Mouse (Mus musculus): ENCODE results near the gene Pgghg. TPM values are rescaled to one million over a fixed set of nuclear protein-coding genes. Genes with fewer than 3 reads are reported as not detected.

The Pgghg gene
- polyA plus RNA-seq, 1 experiment from 2014 or later: 6.2 TPM

- Histone ChIP-seq H3K36me3 (replicated peaks) (no peaks in the 10 kb centered on the region), H3K9me3 (no peaks in the 10 kb centered on the region), H3K9ac (no peak overlapping the region), H3K4me1 (no peaks in the 10 kb centered on the region; the same call in 1 of the 2 replicates), H3K4me2 (no peak overlapping the region), H3K27me3 (replicated peaks) (no peaks in the 10 kb centered on the region), H3K4me3 (no peak overlapping the region), H3K27ac (no peak overlapping the region)
- 81% methylated on average over 6 of the region's 6 CpGs for WGBS
- no peak for ATAC-seq (replicated peaks)
These were observed 10.6 kb downstream of the Pgghg start for GRCm38 (mm10) chr7:140951765-140952164.

- no peaks in the 10 kb centered on the region; the same call in 1 of the 2 replicates for H3K4me1 ChIP-seq
- H3K36me3 ChIP-seq (replicated peaks): no peaks in the 10 kb centered on the region
- 88% methylated on average over 7 of the region's 7 CpGs for WGBS
- H3K4me2 ChIP-seq: no peak overlapping the region
- ATAC-seq (replicated peaks): no peak
- H3K27me3 ChIP-seq (replicated peaks): no peaks in the 10 kb centered on the region
- no peak overlapping the region for H3K4me3 ChIP-seq
- H3K9me3 ChIP-seq: no peaks in the 10 kb centered on the region
- H3K9ac ChIP-seq: no peak overlapping the region
- no peak overlapping the region for H3K27ac ChIP-seq
These were observed 11.2 kb downstream of the Pgghg start for GRCm38 (mm10) chr7:140952441-140952840.

GRCm38 (mm10) chr7:140953133-140953532 is 11.9 kb downstream of the Pgghg start:
- no peak overlapping the region for H3K4me3 ChIP-seq
- no peak for ATAC-seq (replicated peaks)
- H3K27ac ChIP-seq: no peak overlapping the region
- no peak overlapping the region for H3K9ac ChIP-seq
- H3K36me3 ChIP-seq (replicated peaks): no peaks in the 10 kb centered on the region
- no peaks in the 10 kb centered on the region; the same call in 1 of the 2 replicates for H3K4me1 ChIP-seq
- WGBS: 81% methylated on average over 11 of the region's 11 CpGs
- H3K9me3 ChIP-seq: no peaks in the 10 kb centered on the region
- no peak overlapping the region for H3K4me2 ChIP-seq
- no peaks in the 10 kb centered on the region for H3K27me3 ChIP-seq (replicated peaks)

- no peak overlapping the region for H3K9ac ChIP-seq
- H3K27me3 ChIP-seq (replicated peaks): no peaks in the 10 kb centered on the region
- no peaks in the 10 kb centered on the region for H3K9me3 ChIP-seq
- no peaks in the 10 kb centered on the region for H3K36me3 ChIP-seq (replicated peaks)
- peak overlapping the region; percentile 31; the same call in 1 of the 2 replicates for H3K4me3 ChIP-seq
- no peak overlapping the region for H3K27ac ChIP-seq
- WGBS: 67% methylated on average over 15 of the region's 15 CpGs
- H3K4me1 ChIP-seq: no peaks in the 10 kb centered on the region; the same call in 1 of the 2 replicates
- ATAC-seq (replicated peaks): no peak
- H3K4me2 ChIP-seq: peak overlapping the region; percentile 48
These were observed 12.9 kb downstream of the Pgghg start for GRCm38 (mm10) chr7:140953800-140954732.

- Histone ChIP-seq H3K36me3 (replicated peaks) (no peaks in the 10 kb centered on the region), H3K4me2 (peak overlapping the region; percentile 48), H3K9ac (no peak overlapping the region), H3K27me3 (replicated peaks) (no peaks in the 10 kb centered on the region), H3K4me1 (peaks cover 5% of the 10 kb centered on the region), H3K4me3 (peak overlapping the region; percentile 31; the same call in 1 of the 2 replicates), H3K27ac (no peak overlapping the region), H3K9me3 (no peaks in the 10 kb centered on the region)
- no peak for ATAC-seq (replicated peaks)
- 10% methylated on average over 9 of the region's 9 CpGs for WGBS
These were observed 13.5 kb downstream of the Pgghg start for GRCm38 (mm10) chr7:140954733-140955071.

GRCm38 (mm10) chr7:140955342-140955741 is 14.2 kb downstream of the Pgghg start:
- Histone ChIP-seq H3K27ac (no peak overlapping the region), H3K4me1 (peaks cover 5% of the 10 kb centered on the region), H3K4me3 (peak overlapping the region; percentile 31), H3K9me3 (no peaks in the 10 kb centered on the region), H3K36me3 (replicated peaks) (no peaks in the 10 kb centered on the region), H3K4me2 (peak overlapping the region; percentile 48), H3K9ac (0 out of 2 replicates have a peak overlapping the region, but pooled peaks have one; percentile 14), H3K27me3 (replicated peaks) (no peaks in the 10 kb centered on the region)
- 9% methylated on average over 17 of the region's 17 CpGs for WGBS
- peak; percentile 50 for ATAC-seq (replicated peaks)

GRCm38 (mm10) chr7:140955758-140956555 is 14.8 kb downstream of the Pgghg start, which contains the start of the genes Gm45717 and Ifitm2:
Gm45717 (minus strand) TSS chr7:140955937.
Ifitm2 (minus strand) TSS chr7:140955987.
- H3K4me2 ChIP-seq: peak within 1 kb of the TSS; percentile 48
- 26% methylated on average over 11 of the region's 11 CpGs for WGBS
- no peak within 1 kb of the TSS for H3K27ac ChIP-seq
- H3K27me3 ChIP-seq (replicated peaks): no peaks in the 10 kb centered on the region
- peak within 1 kb of the TSS; percentile 31 for H3K4me3 ChIP-seq
- ATAC-seq (replicated peaks): peak; percentile 62; the same call in 1 of the 2 replicates
- no peaks in the 10 kb centered on the region for H3K9me3 ChIP-seq
- H3K9ac ChIP-seq: 0 out of 2 replicates have a peak within 1 kb of the TSS, but pooled peaks have one; percentile 14
- no peaks in the 10 kb centered on the region for H3K36me3 ChIP-seq (replicated peaks)
- H3K4me1 ChIP-seq: peaks cover 5% of the 10 kb centered on the region

GRCm38 (mm10) chr7:140956556-140956869 is 15.3 kb downstream of the Pgghg start:
- Histone ChIP-seq H3K27me3 (replicated peaks) (no peaks in the 10 kb centered on the region), H3K27ac (no peak overlapping the region), H3K36me3 (replicated peaks) (no peaks in the 10 kb centered on the region), H3K4me3 (no peak overlapping the region), H3K4me2 (no peak overlapping the region), H3K4me1 (peaks cover 5% of the 10 kb centered on the region), H3K9ac (no peak overlapping the region), H3K9me3 (no peaks in the 10 kb centered on the region)
- WGBS: 61% methylated on average over 6 of the region's 6 CpGs
- no peak for ATAC-seq (replicated peaks)

- WGBS: 5% methylated on average over 9 of the region's 9 CpGs
- H3K9ac ChIP-seq: no peak overlapping the region
- H3K27ac ChIP-seq: no peak overlapping the region
- no peaks in the 10 kb centered on the region for H3K36me3 ChIP-seq (replicated peaks)
- no peak for ATAC-seq (replicated peaks)
- H3K9me3 ChIP-seq: no peaks in the 10 kb centered on the region
- peaks cover 5% of the 10 kb centered on the region for H3K4me1 ChIP-seq
- H3K4me3 ChIP-seq: no peak overlapping the region
- H3K4me2 ChIP-seq: no peak overlapping the region
- no peaks in the 10 kb centered on the region for H3K27me3 ChIP-seq (replicated peaks)
These were observed 18.1 kb downstream of the Pgghg start for GRCm38 (mm10) chr7:140959181-140959901.

- Histone ChIP-seq H3K4me2 (no peak overlapping the region), H3K4me3 (no peak overlapping the region), H3K4me1 (peaks cover 5% of the 10 kb centered on the region), H3K27me3 (replicated peaks) (no peaks in the 10 kb centered on the region), H3K27ac (no peak overlapping the region), H3K9ac (no peak overlapping the region), H3K9me3 (no peaks in the 10 kb centered on the region), H3K36me3 (replicated peaks) (no peaks in the 10 kb centered on the region)
- WGBS: 62% methylated on average over 5 of the region's 5 CpGs
- ATAC-seq (replicated peaks): no peak
These were observed 18.8 kb downstream of the Pgghg start for GRCm38 (mm10) chr7:140960026-140960425.

GRCm38 (mm10) chr7:140961416-140961815 is 20.2 kb downstream of the Pgghg start:
- H3K27ac ChIP-seq: no peak overlapping the region
- no peaks in the 10 kb centered on the region for H3K36me3 ChIP-seq (replicated peaks)
- H3K4me2 ChIP-seq: no peak overlapping the region
- no peaks in the 10 kb centered on the region for H3K9me3 ChIP-seq
- no peaks in the 10 kb centered on the region for H3K27me3 ChIP-seq (replicated peaks)
- 35% methylated on average over 2 of the region's 2 CpGs for WGBS
- no peak overlapping the region for H3K4me3 ChIP-seq
- H3K9ac ChIP-seq: no peak overlapping the region
- H3K4me1 ChIP-seq: peaks cover 5% of the 10 kb centered on the region; the same call in 1 of the 2 replicates
- no peak for ATAC-seq (replicated peaks)

- no peak for ATAC-seq (replicated peaks)
- Histone ChIP-seq H3K4me3 (no peak overlapping the region), H3K27me3 (replicated peaks) (no peaks in the 10 kb centered on the region), H3K27ac (no peak overlapping the region), H3K9me3 (no peaks in the 10 kb centered on the region), H3K4me1 (peaks cover 5% of the 10 kb centered on the region; the same call in 1 of the 2 replicates), H3K4me2 (no peak overlapping the region), H3K9ac (no peak overlapping the region), H3K36me3 (replicated peaks) (no peaks in the 10 kb centered on the region)
- WGBS: 74% methylated on average over 2 of the region's 2 CpGs
These were observed 21.5 kb downstream of the Pgghg start for GRCm38 (mm10) chr7:140962733-140963132.

Data from midbrain, embryonic 15.5 days (tissue).